Mouse (Mus musculus): ENCODE results near the gene Bbox1.

DNA sequence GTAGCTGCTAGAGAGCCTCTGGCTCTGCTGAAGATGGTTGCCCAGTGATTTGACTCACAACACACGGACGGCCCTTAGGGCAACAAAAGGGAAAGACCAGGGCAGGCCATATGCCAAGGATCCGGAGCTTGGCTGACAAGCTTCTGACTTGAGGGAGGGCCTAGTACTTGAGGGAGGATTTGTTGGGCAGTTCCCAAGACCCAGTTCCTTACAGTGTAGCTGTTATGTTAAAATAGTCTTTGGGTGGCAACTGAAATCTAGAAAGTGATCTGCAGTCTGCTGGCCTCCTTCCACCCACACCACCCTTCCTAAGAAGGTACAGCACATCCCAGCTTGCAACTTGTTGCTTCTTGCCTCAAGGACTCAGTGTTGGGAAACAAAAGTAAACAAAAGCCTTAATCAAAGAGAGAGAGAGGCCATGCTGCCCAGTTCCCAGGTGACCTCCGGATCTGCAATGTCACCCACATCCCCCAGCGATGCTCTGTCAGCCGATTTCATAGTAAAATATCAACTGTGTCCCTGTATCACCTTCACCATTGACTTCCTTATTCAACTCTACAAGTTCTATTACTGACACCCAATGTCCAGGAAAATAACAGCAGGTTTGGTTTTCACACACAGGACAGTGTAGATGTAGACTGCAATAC lies at the start of gene Bbox1:
- no peak for TF ChIP-seq POLR2A (IDR thresholded peaks at IDR 0.05; ENCODE audit: borderline replicate concordance, extremely low read depth, insufficient read depth, insufficient read length, poor library complexity, severe bottlenecking)
- TF ChIP-seq CTCF (IDR thresholded peaks at IDR 0.05; ENCODE audit: borderline replicate concordance, extremely low read depth, insufficient read depth, insufficient read length): no peak

All from brain, embryonic 14.5 days (tissue).